In genomic region chr2:132180463-132181205, GRCm38 (mm10) we compare ENCODE assay signal across 15 mouse cellular contexts. TPM values are rescaled to one million over a fixed set of nuclear protein-coding genes. Genes with fewer than 3 reads are reported as not detected.
DNase-seq lines count a peak whose midpoint lies in the region; ATAC-seq lines count a peak whose summit lies in the region.
"Had no signal": no experiment of that assay in that cellular context is flagged by ENCODE, and none has a peak within 500 bp of the region (broad histone marks: within the 10 kb centered on the region; RNA-seq: fewer than 3 reads in every experiment).

No protein-coding gene starts in this region.

- peak; percentile 66 for DNase-seq in adrenal gland, adult 2 months
- no peak for DNase-seq in adrenal gland, adult 18-20 months (ENCODE audit: low spot score in 2 of 2)
- peak; percentile 16 for DNase-seq in ovary, adult 18-20 months (ENCODE audit: low spot score)
- no peak for DNase-seq in ovary, postnatal 10 days (ENCODE audit: low spot score)
- peak; percentile 25 to 36 for DNase-seq in adrenal gland, postnatal 36 days
- no peak for DNase-seq in right cerebral cortex, postnatal 4 days
- no peak for DNase-seq in cerebellum, adult 11-12 months
- DNase-seq: cerebellum, adult 18-20 months; forebrain, postnatal 0 days; gastrocnemius, postnatal 14 days; liver; lung, adult 2 months; thymus, postnatal 36 days had no signal

- ATAC-seq in megakaryocyte progenitor cell, adult 5-6 weeks (replicated peaks; ENCODE audit: poor library complexity): peak; percentile 91
- ATAC-seq: forebrain, postnatal 0 days; intestine, postnatal 0 days had no signal

RNA-seq across cellular contexts. Expression of gene Slc23a2, which starts 35.7 kb away (rescaled TPM):
- total RNA-seq in adrenal gland, adult 2 months (2021): 100 to 1,000 TPM in 1 of 2 experiments, 10 to 100 TPM in 1; 80.6 to 206 TPM
- 45.5 and 59.7 TPM in 2 replicates for polyA plus RNA-seq in adrenal gland, adult 2 months (2012; rRNA removed)
- total RNA-seq in adrenal gland, adult 18-20 months (2021): 100 to 1,000 TPM; 239 to 346 TPM
- total RNA-seq in adrenal gland, postnatal 36 days (2021): 100 to 1,000 TPM in 1 of 2 experiments, 10 to 100 TPM in 1; 85.9 to 282 TPM
- total RNA-seq in megakaryocyte progenitor cell, adult 5-6 weeks (2015): 5.4 and 6.7 TPM in 2 replicates
- 7.4 and 25.7 TPM in 2 replicates for total RNA-seq in megakaryocyte progenitor cell, adult 5-6 weeks (2017)

Comparison
In these comparisons a context has a peak if more than half of its experiments do, and no peak if none do; other contexts are left out.
1. DNase-seq: peak in adrenal gland, adult 2 months (single experiment), ovary, adult 18-20 months (single experiment) and adrenal gland, postnatal 36 days (2 of 2); none in adrenal gland, adult 18-20 months (0 of 2), ovary, postnatal 10 days (single experiment), right cerebral cortex, postnatal 4 days (single experiment) and cerebellum, adult 11-12 months (single experiment).